Mouse (Mus musculus) testis, adult 2 months (tissue): ENCODE results near the gene Lima1. TPM values are rescaled to one million over a fixed set of nuclear protein-coding genes. Genes with fewer than 3 reads are reported as not detected.

ENCODE experiments used
- H3K27ac ChIP-seq: fragments of 200-500 bp; 2 replicates; pipeline ENCODE4 v1.5.1; 2012; ENCODE audit warnings: low read depth, low read length; ENCODE audit not compliant: control insufficient read depth, insufficient read depth
- H3K27me3 ChIP-seq: fragments of 200-500 bp; 2 replicates; pipeline ENCODE4 v1.6.1; 2012; ENCODE audit warnings: mild to moderate bottlenecking, low read length, moderate library complexity; ENCODE audit not compliant: control insufficient read depth, insufficient read depth
- H3K36me3 ChIP-seq: fragments of 200-500 bp; 2 replicates; pipeline ENCODE4 v1.6.1; 2012; ENCODE audit warnings: mild to moderate bottlenecking, low read length; ENCODE audit not compliant: control insufficient read depth, insufficient read depth
- H3K4me1 ChIP-seq: fragments of 200-500 bp; 2 replicates; pipeline ENCODE4 v1.6.1; 2012; ENCODE audit warnings: low read length; ENCODE audit not compliant: control insufficient read depth, insufficient read depth
- H3K4me3 ChIP-seq: fragments of 200-500 bp; 2 replicates; pipeline ENCODE4 v1.5.1; 2012; ENCODE audit warnings: low read depth, mild to moderate bottlenecking, low read length, moderate library complexity, mixed read lengths; ENCODE audit not compliant: control insufficient read depth
- CTCF ChIP-seq: fragments of 200-500 bp; IDR thresholded peaks from 2 replicates; pipeline ENCODE4 v1.5.1; 2012; ENCODE audit warnings: low read depth, mild to moderate bottlenecking, inconsistent platforms, low read length, moderate library complexity; ENCODE audit not compliant: control insufficient read depth, insufficient read depth, insufficient replicate concordance
- POLR2A ChIP-seq: fragments of 200-500 bp; IDR thresholded peaks from 2 replicates; pipeline ENCODE4 v1.6.1; 2012; ENCODE audit warnings: low read depth, mild to moderate bottlenecking, inconsistent platforms, low read length, moderate library complexity; ENCODE audit not compliant: control insufficient read depth
- polyA plus RNA-seq: library from polyadenylated mRNA; depleted of rRNA; stranded (reverse); fragments of >200 nt; gene quantifications from 2 replicates; pipeline ENCODE4 v1.2.3, GENCODE M21; 2012

The Lima1 gene
- polyA plus RNA-seq, 1 experiment, result 3.8 TPM

GRCm38 (mm10) chr15:99796735-99797134 is 78.5 kb downstream of the Lima1 start:
- Histone ChIP-seq H3K27ac (no peak overlapping the region), H3K4me3 (no peak overlapping the region), H3K27me3 (no peaks in the 10 kb centered on the region), H3K36me3 (no peaks in the 10 kb centered on the region), H3K4me1 (no peaks in the 10 kb centered on the region)
- TF ChIP-seq CTCF (no peak), POLR2A (no peak)

- TF ChIP-seq POLR2A (no peak), CTCF (no peak)
- no peaks in the 10 kb centered on the region for H3K27me3 ChIP-seq
- no peaks in the 10 kb centered on the region for H3K4me1 ChIP-seq
- H3K4me3 ChIP-seq, result no peak overlapping the region
- no peaks in the 10 kb centered on the region for H3K36me3 ChIP-seq
- H3K27ac ChIP-seq, result no peak overlapping the region
Observed at GRCm38 (mm10) chr15:99796066-99796465, 79.2 kb downstream of the Lima1 start.

GRCm38 (mm10) chr15:99792221-99792815 is 82.9 kb downstream of the Lima1 start:
- no peak overlapping the region for H3K27ac ChIP-seq
- no peak overlapping the region for H3K4me3 ChIP-seq
- no peak for TF ChIP-seq CTCF
- TF ChIP-seq POLR2A, result no peak
- H3K36me3 ChIP-seq, result no peaks in the 10 kb centered on the region
- no peaks in the 10 kb centered on the region for H3K27me3 ChIP-seq
- no peaks in the 10 kb centered on the region for H3K4me1 ChIP-seq

- Histone ChIP-seq H3K4me3 (no peak overlapping the region), H3K27ac (no peak overlapping the region), H3K36me3 (no peaks in the 10 kb centered on the region), H3K4me1 (no peaks in the 10 kb centered on the region), H3K27me3 (no peaks in the 10 kb centered on the region)
- TF ChIP-seq POLR2A (no peak), CTCF (no peak)
Observed at GRCm38 (mm10) chr15:99791003-99791402, 84.3 kb downstream of the Lima1 start.

- TF ChIP-seq CTCF (no peak), POLR2A (no peak)
- Histone ChIP-seq H3K36me3 (no peaks in the 10 kb centered on the region), H3K27ac (no peak overlapping the region), H3K27me3 (no peaks in the 10 kb centered on the region), H3K4me3 (no peak overlapping the region), H3K4me1 (no peaks in the 10 kb centered on the region)
Observed at GRCm38 (mm10) chr15:99790464-99790863, 84.8 kb downstream of the Lima1 start.

GRCm38 (mm10) chr15:99787625-99788120 is 87.6 kb downstream of the Lima1 start:
- no peaks in the 10 kb centered on the region for H3K27me3 ChIP-seq
- H3K27ac ChIP-seq, result no peak overlapping the region

GRCm38 (mm10) chr15:99778677-99779335 is 96.5 kb downstream of the Lima1 start:
- H3K27ac ChIP-seq, result no peak overlapping the region
- H3K36me3 ChIP-seq, result no peaks in the 10 kb centered on the region
- H3K27me3 ChIP-seq, result no peaks in the 10 kb centered on the region
- TF ChIP-seq POLR2A, result no peak
- TF ChIP-seq CTCF, result no peak
- no peak overlapping the region for H3K4me3 ChIP-seq
- H3K4me1 ChIP-seq, result peaks cover 5% of the 10 kb centered on the region

More at GRCm38 (mm10) chr15:99787625-99788120, 87.6 kb downstream of the Lima1 start:
- no peak for TF ChIP-seq CTCF
- TF ChIP-seq POLR2A, result no peak
- no peak overlapping the region for H3K4me3 ChIP-seq
- no peaks in the 10 kb centered on the region for H3K36me3 ChIP-seq
- no peaks in the 10 kb centered on the region for H3K4me1 ChIP-seq

- H3K27me3 ChIP-seq, result no peaks in the 10 kb centered on the region
- peaks cover 5% of the 10 kb centered on the region for H3K4me1 ChIP-seq
- H3K27ac ChIP-seq, result no peak overlapping the region
- no peak overlapping the region for H3K4me3 ChIP-seq
- H3K36me3 ChIP-seq, result no peaks in the 10 kb centered on the region
- TF ChIP-seq POLR2A (no peak), CTCF (no peak)
Observed at GRCm38 (mm10) chr15:99778148-99778547, 97.1 kb downstream of the Lima1 start.
